Mouse (Mus musculus): ENCODE data around the gene Tbc1d4.

DNA sequence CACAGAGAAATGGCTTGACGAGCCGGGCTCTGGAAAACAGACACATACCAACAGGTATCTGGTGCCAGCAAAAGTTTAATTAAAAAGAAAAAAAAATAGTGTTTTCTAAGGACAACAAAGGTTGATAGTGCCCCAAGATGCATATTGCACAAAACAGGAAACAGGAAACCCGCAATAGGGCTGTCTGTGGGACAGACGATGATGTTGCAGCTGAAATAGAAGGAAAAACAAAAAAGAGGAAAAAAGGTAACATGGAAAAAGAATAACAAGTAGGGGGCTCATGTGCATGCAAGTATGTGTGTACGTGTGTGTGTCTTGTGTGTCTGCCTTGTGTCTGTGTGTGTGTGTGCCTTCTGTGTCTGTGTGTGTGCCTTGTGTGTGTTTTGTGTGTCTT lies 131.2 kb downstream of the Tbc1d4 start:
- TF ChIP-seq POLR2A (IDR thresholded peaks at IDR 0.05; ENCODE audit: low read depth, low read length) (no peak), CTCF (IDR thresholded peaks at IDR 0.05; ENCODE audit: extremely low read depth, insufficient read depth, insufficient read length, insufficient replicate concordance) (no peak)

Measured in spleen, adult 2 months (tissue).